Mouse (Mus musculus) midbrain, embryonic 11.5 days (tissue): ENCODE results near the gene Selenof. TPM values are rescaled to one million over a fixed set of nuclear protein-coding genes. Genes with fewer than 3 reads are reported as not detected.

Experiments
- ATAC-seq: fragments of 200-750 bp; cut with Nextera tagmentation; 2 replicates; pipeline ENCODE4 v1.8.0; 2017; ENCODE audit warnings: moderate TSS enrichment, moderate library complexity; ENCODE audit not compliant: low FRiP score
- DNase-seq: peaks from one replicate; pipeline ENCODE4 v3.0.0; 2015; ENCODE audit warnings: low spot score; ENCODE audit errors: missing footprints
- H3K27ac ChIP-seq: fragments of 300-500 bp; sonication (generic); 2 replicates; pipeline ENCODE4 v1.5.1; 2014; ENCODE audit warnings: low read depth, low read length
- H3K27me3 ChIP-seq: fragments of 300-500 bp; sonication (generic); 2 replicates; pipeline ENCODE4 v1.6.1; 2014; ENCODE audit warnings: mild to moderate bottlenecking, low read length, moderate library complexity, mixed read lengths; ENCODE audit not compliant: control insufficient read depth, insufficient read depth
- H3K36me3 ChIP-seq: fragments of 300-500 bp; sonication (generic); 2 replicates; pipeline ENCODE4 v1.6.1; 2014; ENCODE audit warnings: mild to moderate bottlenecking, low read length, moderate library complexity, mixed read lengths; ENCODE audit not compliant: control insufficient read depth, insufficient read depth
- H3K4me1 ChIP-seq: fragments of 300-500 bp; sonication (generic); 2 replicates; pipeline ENCODE4 v1.6.1; 2014; ENCODE audit warnings: low read length; ENCODE audit not compliant: control insufficient read depth, insufficient read depth
- H3K4me2 ChIP-seq: fragments of 300-500 bp; sonication (generic); 2 replicates; pipeline ENCODE4 v1.6.1; 2014; ENCODE audit warnings: mild to moderate bottlenecking, moderate library complexity
- H3K4me3 ChIP-seq: fragments of 300-500 bp; sonication (generic); 2 replicates; pipeline ENCODE4 v1.5.1; 2014; ENCODE audit warnings: low read depth, low read length
- H3K9ac ChIP-seq: fragments of 300-500 bp; sonication (generic); 2 replicates; pipeline ENCODE4 v1.6.1; 2014; ENCODE audit warnings: low read length
- H3K9me3 ChIP-seq: fragments of 300-500 bp; sonication (generic); 2 replicates; pipeline ENCODE4 v1.6.1; 2016; ENCODE audit warnings: low read length; ENCODE audit not compliant: control insufficient read depth
- WGBS: fragments of 180-500 bp; shearing (Covaris S2); extraction: QIAGEN DNeasy Blood & Tissue Kit; methylation state at CpG from one replicate; pipeline ENCODE4 v1.1.7; 2014; 5-methylcytosine and 5-hydroxymethylcytosine counted together
- polyA plus RNA-seq: library from polyadenylated mRNA; unstranded; fragments of >200 nt; fragmentation: Nextera tagmentation; extraction: Ambion mirVana; gene quantifications from 2 replicates; pipeline ENCODE4 v1.2.1, GENCODE M21; 2014

The Selenof gene
- polyA plus RNA-seq, 1 experiment from 2014 or later: 426 TPM

DNA sequence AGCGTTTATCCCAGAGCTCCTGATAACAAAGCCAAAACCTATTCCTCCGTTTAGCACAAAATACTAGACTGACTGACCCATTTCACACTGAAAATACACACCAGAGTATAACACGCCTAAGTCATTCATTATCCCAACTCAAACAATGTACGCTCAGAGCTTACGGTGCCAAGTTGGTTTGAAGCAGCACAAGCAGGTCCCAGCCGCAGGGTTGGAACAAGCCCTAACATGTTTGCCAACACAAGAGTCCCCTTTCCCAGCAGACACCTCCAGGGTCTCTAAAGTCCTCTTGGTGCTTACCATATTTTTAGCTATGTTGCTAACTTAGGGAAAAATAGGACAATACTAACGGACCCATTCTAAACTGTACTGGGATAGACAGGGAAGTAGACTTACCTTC is 15.0 kb upstream of the Selenof start:
- DNase-seq: no peak
- Histone ChIP-seq H3K4me3 (no peak overlapping the region), H3K4me2 (no peak overlapping the region), H3K9me3 (no peaks in the 10 kb centered on the region), H3K36me3 (no peaks in the 10 kb centered on the region), H3K27ac (no peak overlapping the region), H3K27me3 (no peaks in the 10 kb centered on the region), H3K4me1 (peaks cover 17% of the 10 kb centered on the region), H3K9ac (no peak overlapping the region)
- ATAC-seq: no peak
- WGBS: 86% methylated on average over 7 of the region's 7 CpGs

DNA sequence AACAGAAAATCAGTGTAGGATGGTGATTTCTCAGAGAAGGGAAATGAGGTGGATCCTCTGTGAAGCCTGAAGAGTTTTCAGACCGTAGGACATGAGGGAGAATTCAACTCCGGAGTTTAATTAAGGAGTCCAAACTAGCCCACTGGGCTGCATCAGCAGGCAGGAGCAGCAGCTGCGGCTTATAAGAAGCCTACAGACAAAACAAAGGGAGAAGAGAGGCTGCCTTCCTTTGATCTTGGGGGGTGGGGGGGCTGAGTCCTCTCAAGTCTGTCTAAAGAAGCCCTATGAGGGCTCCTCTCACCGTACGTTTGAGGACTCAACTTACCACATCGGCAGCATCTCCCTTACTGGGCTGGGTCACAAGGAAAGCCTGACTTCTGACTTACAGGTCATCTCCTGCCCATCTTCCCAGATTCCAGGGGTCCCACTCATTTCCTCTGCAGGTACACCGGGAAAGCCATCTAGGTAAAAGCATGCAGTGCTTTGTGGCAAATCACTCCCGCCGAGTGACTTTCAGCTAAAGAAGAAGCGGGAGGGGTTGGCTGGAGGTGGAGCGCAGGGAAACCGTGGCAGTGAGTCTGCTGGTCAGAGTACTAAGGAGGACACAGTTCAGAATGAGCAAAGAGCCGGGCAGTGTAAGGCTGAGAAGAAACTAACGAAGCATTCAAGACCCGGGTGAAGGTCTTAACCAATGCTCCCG is 13.3 kb upstream of the Selenof start:
- Histone ChIP-seq H3K9ac (peak overlapping the region; percentile 47), H3K27me3 (no peaks in the 10 kb centered on the region), H3K27ac (peak overlapping the region; percentile 30; the same call in 1 of the 2 replicates), H3K4me1 (peaks cover 17% of the 10 kb centered on the region), H3K4me3 (peak overlapping the region; percentile 13; the same call in 1 of the 2 replicates), H3K9me3 (no peaks in the 10 kb centered on the region), H3K36me3 (no peaks in the 10 kb centered on the region), H3K4me2 (peak overlapping the region; percentile 42)
- 2% methylated on average over 16 of the region's 16 CpGs for WGBS
- peak; percentile 74 for ATAC-seq
- DNase-seq: peak; percentile 91

DNA sequence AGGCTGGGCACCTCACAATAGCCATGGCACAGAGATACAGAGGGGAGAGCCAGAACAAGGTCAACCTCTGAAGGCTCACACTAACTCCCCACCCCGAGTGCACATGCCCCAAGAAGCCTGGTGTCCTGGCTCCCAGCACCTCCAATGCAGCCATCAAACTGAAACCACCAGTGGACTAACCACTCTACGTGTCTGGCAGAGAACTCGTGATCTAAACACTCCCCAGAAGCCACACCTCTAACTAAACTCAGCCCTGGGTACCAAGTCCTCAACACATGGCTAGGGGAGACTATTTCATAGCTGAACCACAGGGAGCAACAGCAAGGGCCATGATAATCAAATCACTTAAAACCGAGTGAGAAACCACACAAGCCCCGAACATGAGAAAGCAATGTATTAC is 11.8 kb upstream of the Selenof start:
- Histone ChIP-seq H3K4me2 (no peak overlapping the region), H3K36me3 (no peaks in the 10 kb centered on the region), H3K9ac (no peak overlapping the region), H3K4me1 (peaks cover 17% of the 10 kb centered on the region), H3K27me3 (no peaks in the 10 kb centered on the region), H3K9me3 (no peaks in the 10 kb centered on the region), H3K4me3 (no peak overlapping the region), H3K27ac (no peak overlapping the region)
- WGBS: 43% methylated on average over 5 of the region's 5 CpGs
- DNase-seq (no peak), ATAC-seq (no peak)

DNA sequence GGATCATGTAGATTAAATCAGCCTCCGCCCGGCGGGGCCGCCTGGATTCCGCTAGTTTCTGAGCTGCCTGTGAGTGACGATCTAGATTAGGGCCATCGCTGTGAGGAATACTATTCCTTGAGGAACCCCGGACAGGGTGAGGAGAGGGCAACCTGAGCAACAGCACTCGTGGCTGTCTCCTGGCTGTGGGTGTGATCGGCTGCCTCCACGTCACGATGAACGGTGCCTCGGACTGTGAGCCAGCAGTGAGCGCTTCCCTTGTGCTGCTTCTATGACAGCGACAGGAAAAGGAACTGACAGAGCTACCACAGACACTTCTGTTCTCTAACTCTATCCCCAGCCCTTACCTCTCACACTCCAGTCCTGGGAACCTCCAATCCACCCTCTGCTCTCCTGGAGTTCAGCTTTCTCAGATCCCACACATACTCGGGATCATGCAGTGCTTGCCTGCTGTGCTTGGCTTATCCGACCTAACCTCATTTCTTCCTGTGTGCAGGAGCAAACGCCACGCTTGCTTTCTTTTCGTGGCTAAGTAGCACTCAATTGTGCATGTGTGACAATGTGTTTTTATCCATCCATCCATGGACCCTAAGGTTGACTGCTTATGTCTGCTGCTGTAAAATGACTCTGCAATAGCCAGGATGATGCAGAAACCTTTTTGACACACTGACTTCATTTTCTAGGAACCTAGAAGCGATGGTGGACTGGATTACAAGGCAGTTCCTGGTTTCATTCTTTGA is 8.4 kb upstream of the Selenof start:
- Histone ChIP-seq H3K4me3 (no peak overlapping the region), H3K4me2 (no peak overlapping the region), H3K27ac (no peak overlapping the region), H3K36me3 (no peaks in the 10 kb centered on the region), H3K27me3 (no peaks in the 10 kb centered on the region), H3K9ac (no peak overlapping the region), H3K9me3 (no peaks in the 10 kb centered on the region), H3K4me1 (peaks cover 13% of the 10 kb centered on the region)
- 60% methylated on average over 22 of the region's 22 CpGs for whole genome bisulfite sequencing
- ATAC-seq: no peak
- DNase-seq: no peak

DNA sequence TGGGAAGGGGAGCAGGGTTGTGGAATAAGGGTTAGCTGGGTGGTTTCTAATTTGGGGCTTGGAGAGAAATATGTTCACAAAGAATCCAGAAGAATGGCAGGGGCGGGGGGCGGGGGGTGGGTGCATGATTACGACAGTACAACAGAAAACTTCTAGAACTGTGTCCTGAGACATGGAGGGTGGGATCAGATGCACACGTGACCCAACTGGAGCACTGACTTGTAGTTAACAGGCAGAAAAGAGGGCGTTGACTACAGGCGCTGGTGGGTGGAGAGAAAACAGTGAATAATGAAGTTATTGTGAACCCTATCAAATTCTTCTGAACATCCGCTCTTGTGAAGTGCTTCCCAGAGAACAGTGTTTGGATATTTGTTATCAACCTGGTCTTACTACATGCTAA is 6.2 kb upstream of the Selenof start:
- no peaks in the 10 kb centered on the region for H3K36me3 ChIP-seq
- H3K27ac ChIP-seq: no peak overlapping the region
- no peak for ATAC-seq

DNA sequence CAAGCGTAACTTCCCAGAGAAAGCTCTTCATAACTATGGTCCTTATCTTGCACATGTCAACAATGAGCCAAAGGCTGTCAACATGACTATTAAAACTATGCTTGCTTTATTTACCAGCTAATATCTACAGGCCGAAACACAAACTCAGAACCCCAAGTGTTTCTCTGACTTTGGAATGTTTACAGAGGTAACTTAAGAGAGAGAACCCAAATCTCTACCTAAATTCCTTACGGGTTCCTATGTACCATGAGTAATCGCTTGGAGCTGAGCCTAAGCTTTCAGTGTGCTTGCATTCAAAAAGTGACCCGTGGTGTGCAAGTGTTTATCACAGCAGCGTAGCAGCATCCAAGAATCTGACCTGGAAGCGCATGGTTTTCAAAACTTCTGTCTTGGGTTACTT is 4.9 kb upstream of the Selenof start:
- Histone ChIP-seq H3K4me2 (no peak overlapping the region), H3K4me3 (no peak overlapping the region), H3K9me3 (no peaks in the 10 kb centered on the region), H3K9ac (no peak overlapping the region), H3K27me3 (no peaks in the 10 kb centered on the region), H3K36me3 (no peaks in the 10 kb centered on the region), H3K27ac (no peak overlapping the region), H3K4me1 (peaks cover 8% of the 10 kb centered on the region)
- WGBS: 95% methylated on average over 7 of the region's 7 CpGs
- ATAC-seq: no peak
- no peak for DNase-seq

More for the DNA sequence above, 6.2 kb upstream of the Selenof start:
- Histone ChIP-seq H3K9me3 (no peaks in the 10 kb centered on the region), H3K27me3 (no peaks in the 10 kb centered on the region), H3K9ac (no peak overlapping the region), H3K4me3 (no peak overlapping the region), H3K4me2 (no peak overlapping the region), H3K4me1 (peaks cover 7% of the 10 kb centered on the region)
- 92% methylated on average over 7 of the region's 7 CpGs for WGBS
- no peak for DNase-seq

DNA sequence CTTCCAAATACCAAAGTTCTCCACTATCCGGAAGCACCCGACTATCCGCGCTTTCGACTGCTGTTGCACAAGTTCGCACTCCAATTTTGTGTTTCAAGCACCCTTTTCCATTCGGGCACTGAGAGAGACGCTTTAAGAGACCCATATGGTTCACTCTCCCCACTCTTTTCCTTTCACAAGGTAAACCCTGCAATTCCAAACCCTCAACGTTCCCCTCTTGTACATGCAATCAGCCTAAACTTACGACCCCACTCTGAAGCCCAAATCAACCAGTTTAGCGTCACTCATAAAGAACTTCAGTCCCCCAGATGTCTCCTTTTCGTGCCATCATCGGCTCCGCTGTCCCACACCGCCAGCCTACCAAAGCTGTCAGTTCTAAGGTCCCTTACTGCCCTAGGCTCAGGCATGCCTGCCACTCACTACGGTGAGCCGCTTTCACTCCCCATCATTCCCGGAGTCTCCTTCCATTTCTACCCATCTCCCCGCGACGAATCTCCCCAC is 1.2 kb upstream of the Selenof start:
- DNase-seq (peak; percentile 94), ATAC-seq (no peak)
- H3K4me2 ChIP-seq: peak overlapping the region; percentile 94
- H3K4me3 ChIP-seq: peak overlapping the region; percentile 66
- 0 out of 2 replicates have a peak overlapping the region, but pooled peaks have one; percentile 67 for H3K27ac ChIP-seq
- peak overlapping the region; percentile 90 for H3K9ac ChIP-seq
- under 1% methylated on average over 21 of the region's 21 CpGs for WGBS
- peaks cover 16% of the 10 kb centered on the region for H3K4me1 ChIP-seq
- H3K9me3 ChIP-seq: no peaks in the 10 kb centered on the region
- H3K27me3 ChIP-seq: no peaks in the 10 kb centered on the region
- H3K36me3 ChIP-seq: no peaks in the 10 kb centered on the region

DNA sequence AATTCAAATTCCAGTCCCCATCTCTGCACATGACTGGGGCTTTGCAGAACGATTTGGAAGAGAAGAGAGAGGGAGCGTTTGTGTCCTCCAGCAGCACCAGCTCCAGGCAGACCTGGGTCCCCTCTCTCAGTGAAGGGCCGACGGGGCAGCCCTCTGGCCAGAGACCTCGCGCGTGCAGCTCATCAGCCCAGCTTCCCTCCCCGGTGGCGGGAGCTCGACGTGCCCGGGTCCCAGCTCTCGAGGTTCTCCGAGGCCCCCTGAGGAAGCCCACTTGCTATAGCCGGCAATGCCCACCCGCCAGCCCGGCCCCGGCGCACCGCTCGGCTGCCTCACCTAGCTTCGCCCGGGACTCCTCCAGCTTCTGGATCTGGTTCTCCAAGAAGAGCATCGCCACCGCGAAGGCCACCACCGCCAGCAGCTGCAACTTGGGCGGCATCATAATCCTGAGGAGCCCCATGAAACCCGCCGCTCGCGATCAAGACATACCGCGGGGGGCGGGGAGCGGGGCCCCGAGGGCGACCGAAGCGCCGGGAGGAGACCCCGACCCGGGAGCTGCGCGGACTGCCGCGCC is 618 bp upstream of the Selenof start:
- ATAC-seq: peak; percentile 22
- Histone ChIP-seq H3K9ac (peak overlapping the region; percentile 90), H3K27me3 (no peaks in the 10 kb centered on the region), H3K27ac (peak overlapping the region; percentile 67), H3K4me2 (peak overlapping the region; percentile 94), H3K4me1 (peaks cover 16% of the 10 kb centered on the region), H3K36me3 (no peaks in the 10 kb centered on the region), H3K9me3 (no peaks in the 10 kb centered on the region), H3K4me3 (peak overlapping the region; percentile 66)
- under 1% methylated on average over 47 of the region's 47 CpGs for WGBS
- peak; percentile 97 for DNase-seq
